Mouse (Mus musculus): ENCODE measurements at regions not wholly inside any gene's neighbourhood (a gene's known extent, or its start where the extent isn't known, plus 50 kb on each side); places are given as distances from the start of the nearest gene placed in this dataset.

DNA sequence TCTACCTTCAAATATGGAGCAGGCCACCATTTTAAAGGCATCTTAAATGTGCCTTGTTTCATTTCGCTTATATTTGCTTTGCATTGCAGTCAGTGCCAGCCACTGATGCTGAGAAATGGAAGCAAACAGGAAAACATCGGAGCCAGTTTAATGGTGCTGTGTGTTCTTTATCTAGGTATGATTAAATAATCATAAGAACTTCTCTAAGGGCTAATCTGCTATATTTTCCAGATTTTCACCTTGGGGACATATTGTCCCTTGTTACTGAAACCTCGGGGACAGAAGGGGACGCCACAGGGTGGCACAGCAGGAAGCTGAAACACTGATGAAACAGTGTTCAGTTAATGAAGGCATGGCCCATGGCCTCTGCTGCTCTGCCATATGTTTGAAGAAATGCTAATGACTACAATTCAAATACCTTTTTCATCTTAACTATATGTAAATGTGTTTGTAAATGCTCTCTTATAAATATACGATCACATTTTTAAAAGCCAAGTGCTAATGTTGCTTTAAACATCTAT lies 562.6 kb downstream of the Etv1 start:
- no peak for TF ChIP-seq POLR2A (IDR thresholded peaks at IDR 0.05; ENCODE audit: borderline replicate concordance, insufficient read depth, low read length)
- no peak for TF ChIP-seq CTCF (IDR thresholded peaks at IDR 0.05; ENCODE audit: borderline replicate concordance, insufficient read depth, low read depth, low read length)
